In genomic region chr4:141005983-141006382, GRCm38 (mm10) we compare ENCODE assay signal across 10 mouse cellular contexts. TPM values are rescaled to one million over a fixed set of nuclear protein-coding genes. Genes with fewer than 3 reads are reported as not detected.
A peak's percentile ranks its signal among the peaks of the same experiment; 100 is the strongest.
DNase-seq lines count a peak whose midpoint lies in the region; ATAC-seq and TF ChIP-seq lines count a peak whose summit lies in the region.
"Had no signal": no experiment of that assay in that cellular context is flagged by ENCODE, and none has a peak within 500 bp of the region (broad histone marks: within the 10 kb centered on the region; RNA-seq: fewer than 3 reads in every experiment).

No protein-coding gene starts in this region.

- H3K9me3 ChIP-seq in hindbrain, embryonic 12.5 days (replicated peaks): no peaks in the 10 kb centered on the region; the same call in 1 of the 2 replicates
- no peaks in the 10 kb centered on the region for H3K9me3 ChIP-seq in hindbrain, embryonic 14.5 days (ENCODE audit: control insufficient read depth, low read length)
- H3K9me3 ChIP-seq in midbrain, postnatal 0 days (ENCODE audit: low read length): no peaks in the 10 kb centered on the region
- H3K9me3 ChIP-seq in midbrain, embryonic 11.5 days (ENCODE audit: control insufficient read depth, low read length): no peaks in the 10 kb centered on the region
- H3K9me3 ChIP-seq: neural tube, embryonic 13.5 days had no signal

- H3K36me3 ChIP-seq in hindbrain, embryonic 12.5 days: peaks cover 71% of the 10 kb centered on the region
- peaks cover 67% of the 10 kb centered on the region for H3K36me3 ChIP-seq in hindbrain, embryonic 14.5 days (replicated peaks; ENCODE audit: control insufficient read depth, insufficient read depth)
- H3K36me3 ChIP-seq in midbrain, postnatal 0 days (ENCODE audit: insufficient read depth, low read length): peaks cover 68% of the 10 kb centered on the region
- peaks cover 23% of the 10 kb centered on the region for H3K36me3 ChIP-seq in midbrain, embryonic 11.5 days (ENCODE audit: control insufficient read depth, insufficient read depth, low read length)

- ATAC-seq in hindbrain, embryonic 12.5 days (ENCODE audit: low FRiP score): no peak
- no peak for ATAC-seq in hindbrain, embryonic 14.5 days (ENCODE audit: low FRiP score)
- no peak for ATAC-seq in midbrain, postnatal 0 days (ENCODE audit: low FRiP score)
- no peak for ATAC-seq in midbrain, embryonic 11.5 days (ENCODE audit: low FRiP score)

- TF ChIP-seq CTCF in midbrain, postnatal 0 days (IDR thresholded peaks at IDR 0.05): peak; percentile 44

- H3K4me3 ChIP-seq in hindbrain, embryonic 12.5 days: no peak overlapping the region
- H3K4me3 ChIP-seq in hindbrain, embryonic 14.5 days (replicated peaks; ENCODE audit: low read length): no peak overlapping the region
- H3K4me3 ChIP-seq in midbrain, postnatal 0 days (ENCODE audit: low read depth, low read length): no peak overlapping the region
- no peak overlapping the region for H3K4me3 ChIP-seq in midbrain, embryonic 11.5 days (ENCODE audit: low read depth, low read length)
- H3K4me3 ChIP-seq: neural tube, embryonic 13.5 days had no signal

- peak overlapping the region; percentile 6; the same call in 1 of the 2 replicates for H3K9ac ChIP-seq in hindbrain, embryonic 12.5 days
- no peak overlapping the region for H3K9ac ChIP-seq in hindbrain, embryonic 14.5 days
- H3K9ac ChIP-seq in midbrain, postnatal 0 days (replicated peaks; ENCODE audit: low read length, poor library complexity, severe bottlenecking): no peak overlapping the region
- H3K9ac ChIP-seq in midbrain, embryonic 11.5 days (ENCODE audit: low read length): no peak overlapping the region
- H3K9ac ChIP-seq: neural tube, embryonic 13.5 days had no signal

- H3K4me2 ChIP-seq in hindbrain, embryonic 12.5 days (replicated peaks): no peak overlapping the region
- no peak overlapping the region for H3K4me2 ChIP-seq in hindbrain, embryonic 14.5 days (replicated peaks)
- no peak overlapping the region for H3K4me2 ChIP-seq in midbrain, postnatal 0 days (ENCODE audit: low read depth, low read length, poor library complexity, severe bottlenecking)
- no peak overlapping the region for H3K4me2 ChIP-seq in midbrain, embryonic 11.5 days
- H3K4me2 ChIP-seq: neural tube, embryonic 13.5 days had no signal

- H3K27ac ChIP-seq in hindbrain, embryonic 12.5 days: no peak overlapping the region
- no peak overlapping the region for H3K27ac ChIP-seq in hindbrain, embryonic 14.5 days
- H3K27ac ChIP-seq in midbrain, postnatal 0 days (ENCODE audit: low read depth, low read length): no peak overlapping the region
- no peak overlapping the region for H3K27ac ChIP-seq in midbrain, embryonic 11.5 days (ENCODE audit: low read depth, low read length)
- H3K27ac ChIP-seq: macrophage; neural tube, embryonic 13.5 days had no signal

- no peak for DNase-seq in hindbrain, embryonic 14.5 days (ENCODE audit: low spot score)
- no peak for DNase-seq in midbrain, postnatal 0 days (ENCODE audit: low spot score)
- no peak for DNase-seq in midbrain, embryonic 11.5 days (ENCODE audit: low spot score, missing footprints)
- DNase-seq in adrenal gland, postnatal 10 days: peak; percentile 89
- DNase-seq in lung, postnatal 14 days: peak; percentile 36
- DNase-seq in right cerebral cortex, adult 2 months (ENCODE audit: low spot score in 2 of 2): no peak
- DNase-seq in embryo, embryonic 10 days (ENCODE audit: low spot score): no peak

- no peaks in the 10 kb centered on the region for H3K27me3 ChIP-seq in hindbrain, embryonic 12.5 days
- H3K27me3 ChIP-seq in hindbrain, embryonic 14.5 days (ENCODE audit: control insufficient read depth, insufficient read depth, low read length): no peaks in the 10 kb centered on the region
- H3K27me3 ChIP-seq in midbrain, postnatal 0 days (ENCODE audit: insufficient read depth, low read length): no peaks in the 10 kb centered on the region
- H3K27me3 ChIP-seq in midbrain, embryonic 11.5 days (ENCODE audit: control insufficient read depth, insufficient read depth, low read length): no peaks in the 10 kb centered on the region
- H3K27me3 ChIP-seq: neural tube, embryonic 13.5 days had no signal

- peaks cover 7% of the 10 kb centered on the region for H3K4me1 ChIP-seq in hindbrain, embryonic 12.5 days
- peaks cover 6% of the 10 kb centered on the region; the same call in 1 of the 2 replicates for H3K4me1 ChIP-seq in hindbrain, embryonic 14.5 days (replicated peaks; ENCODE audit: control insufficient read depth, insufficient read depth, low read length)
- peaks cover 5% of the 10 kb centered on the region; the same call in 1 of the 2 replicates for H3K4me1 ChIP-seq in midbrain, postnatal 0 days (ENCODE audit: insufficient read depth, low read length)
- H3K4me1 ChIP-seq in midbrain, embryonic 11.5 days (ENCODE audit: control insufficient read depth, insufficient read depth, low read length): peaks cover 7% of the 10 kb centered on the region; the same call in 1 of the 2 replicates

- 79% methylated on average over 13 of the region's 13 CpGs for WGBS in hindbrain, embryonic 12.5 days
- 83% methylated on average over 13 of the region's 13 CpGs for WGBS in hindbrain, embryonic 14.5 days
- WGBS in midbrain, postnatal 0 days: 75% methylated on average over 13 of the region's 13 CpGs
- 82% methylated on average over 13 of the region's 13 CpGs for WGBS in midbrain, embryonic 11.5 days

RNA-seq across cellular contexts. Expression of gene Mfap2, which starts 4.2 kb away (rescaled TPM):
- 344 and 345 TPM in 2 replicates for polyA plus RNA-seq in hindbrain, embryonic 12.5 days (2016; fragmentation: Nextera tagmentation; extraction: Ambion mirVana)
- polyA plus RNA-seq in hindbrain, embryonic 14.5 days (2014; fragmentation: Nextera tagmentation; extraction: Ambion mirVana): 164 and 190 TPM in 2 replicates
- total RNA-seq in midbrain, postnatal 0 days (2014; rRNA removed): 19.5 and 32.4 TPM in 2 replicates
- 103 and 104 TPM in 2 replicates for polyA plus RNA-seq in midbrain, postnatal 0 days (2015; fragmentation: Nextera tagmentation; extraction: Ambion mirVana)
- polyA plus RNA-seq in midbrain, embryonic 11.5 days (2014; fragmentation: Nextera tagmentation; extraction: Ambion mirVana): 250 and 254 TPM in 2 replicates
- total RNA-seq in adrenal gland, postnatal 10 days (2021): 10 to 100 TPM; 46.9 to 50.7 TPM
- polyA plus RNA-seq: macrophage had no signal

RNA-seq across cellular contexts. Expression of gene Atp13a2, which starts 19.3 kb away (rescaled TPM):
- polyA plus RNA-seq in hindbrain, embryonic 12.5 days (2016; fragmentation: Nextera tagmentation; extraction: Ambion mirVana): 110 and 113 TPM in 2 replicates
- polyA plus RNA-seq in hindbrain, embryonic 14.5 days (2014; fragmentation: Nextera tagmentation; extraction: Ambion mirVana): 176 and 178 TPM in 2 replicates
- 379 and 419 TPM in 2 replicates for total RNA-seq in midbrain, postnatal 0 days (2014; rRNA removed)
- polyA plus RNA-seq in midbrain, postnatal 0 days (2015; fragmentation: Nextera tagmentation; extraction: Ambion mirVana): 182 and 201 TPM in 2 replicates
- polyA plus RNA-seq in midbrain, embryonic 11.5 days (2014; fragmentation: Nextera tagmentation; extraction: Ambion mirVana): 28.5 and 33.4 TPM in 2 replicates
- total RNA-seq in adrenal gland, postnatal 10 days (2021): 10 to 100 TPM; 31.9 to 39.9 TPM

RNA-seq across cellular contexts. Expression of gene Sdhb, which starts 45.0 kb away (rescaled TPM):
- polyA plus RNA-seq in hindbrain, embryonic 12.5 days (2016; fragmentation: Nextera tagmentation; extraction: Ambion mirVana): 349 and 383 TPM in 2 replicates
- polyA plus RNA-seq in hindbrain, embryonic 14.5 days (2014; fragmentation: Nextera tagmentation; extraction: Ambion mirVana): 482 and 502 TPM in 2 replicates
- 194 and 243 TPM in 2 replicates for total RNA-seq in midbrain, postnatal 0 days (2014; rRNA removed)
- 529 and 575 TPM in 2 replicates for polyA plus RNA-seq in midbrain, postnatal 0 days (2015; fragmentation: Nextera tagmentation; extraction: Ambion mirVana)
- polyA plus RNA-seq in midbrain, embryonic 11.5 days (2014; fragmentation: Nextera tagmentation; extraction: Ambion mirVana): 411 and 422 TPM in 2 replicates
- total RNA-seq in adrenal gland, postnatal 10 days (2021): 100 to 1,000 TPM; 722 to 784 TPM

RNA-seq across cellular contexts. Expression of gene Crocc, which starts 54.4 kb away (rescaled TPM):
- 13.2 and 14.1 TPM in 2 replicates for polyA plus RNA-seq in hindbrain, embryonic 12.5 days (2016; fragmentation: Nextera tagmentation; extraction: Ambion mirVana)
- 5.0 and 5.4 TPM in 2 replicates for polyA plus RNA-seq in hindbrain, embryonic 14.5 days (2014; fragmentation: Nextera tagmentation; extraction: Ambion mirVana)
- 22.0 and 33.2 TPM in 2 replicates for total RNA-seq in midbrain, postnatal 0 days (2014; rRNA removed)
- polyA plus RNA-seq in midbrain, postnatal 0 days (2015; fragmentation: Nextera tagmentation; extraction: Ambion mirVana): 3.2 and 4.2 TPM in 2 replicates
- polyA plus RNA-seq in midbrain, embryonic 11.5 days (2014; fragmentation: Nextera tagmentation; extraction: Ambion mirVana): 6.3 and 8.3 TPM in 2 replicates
- total RNA-seq in adrenal gland, postnatal 10 days (2021): 10 to 100 TPM in 1 of 2 experiments, 1 to 10 TPM in 1; 6.7 to 13.2 TPM

Comparison
In these comparisons a context has a peak if more than half of its experiments do, and no peak if none do; other contexts are left out.
1. DNase-seq: peak in adrenal gland, postnatal 10 days (single experiment) and lung, postnatal 14 days (single experiment); none in hindbrain, embryonic 14.5 days (single experiment), midbrain, postnatal 0 days (single experiment), midbrain, embryonic 11.5 days (single experiment), right cerebral cortex, adult 2 months (0 of 2) and embryo, embryonic 10 days (single experiment).